Mouse (Mus musculus): ENCODE data around the gene Olfr1322.

Gene Olfr1322

DNA sequence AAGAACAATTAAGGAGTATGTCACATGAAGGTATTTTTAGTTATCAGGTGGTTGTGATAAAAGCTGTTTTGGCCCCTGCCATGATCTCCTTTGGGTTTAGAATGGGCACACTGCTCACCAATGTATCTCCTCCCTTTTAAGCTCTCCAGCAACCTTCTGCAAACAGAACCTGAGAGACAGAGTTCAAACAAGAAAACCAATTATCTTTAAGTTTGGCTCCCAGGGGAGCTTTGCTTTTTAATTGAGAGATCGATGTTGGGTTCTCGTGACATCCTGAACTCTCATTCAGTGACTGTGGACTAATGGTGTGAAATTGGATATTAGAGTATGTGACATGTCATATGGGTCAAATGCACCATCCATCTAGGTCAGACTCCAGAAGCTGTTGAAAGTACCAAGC lies at the start of gene Olfr1322:
Gene Olfr1322, minus strand, starts transcription at position 101 of the 400 bp plus-strand sequence.
- DNase-seq, result no peak

DNA sequence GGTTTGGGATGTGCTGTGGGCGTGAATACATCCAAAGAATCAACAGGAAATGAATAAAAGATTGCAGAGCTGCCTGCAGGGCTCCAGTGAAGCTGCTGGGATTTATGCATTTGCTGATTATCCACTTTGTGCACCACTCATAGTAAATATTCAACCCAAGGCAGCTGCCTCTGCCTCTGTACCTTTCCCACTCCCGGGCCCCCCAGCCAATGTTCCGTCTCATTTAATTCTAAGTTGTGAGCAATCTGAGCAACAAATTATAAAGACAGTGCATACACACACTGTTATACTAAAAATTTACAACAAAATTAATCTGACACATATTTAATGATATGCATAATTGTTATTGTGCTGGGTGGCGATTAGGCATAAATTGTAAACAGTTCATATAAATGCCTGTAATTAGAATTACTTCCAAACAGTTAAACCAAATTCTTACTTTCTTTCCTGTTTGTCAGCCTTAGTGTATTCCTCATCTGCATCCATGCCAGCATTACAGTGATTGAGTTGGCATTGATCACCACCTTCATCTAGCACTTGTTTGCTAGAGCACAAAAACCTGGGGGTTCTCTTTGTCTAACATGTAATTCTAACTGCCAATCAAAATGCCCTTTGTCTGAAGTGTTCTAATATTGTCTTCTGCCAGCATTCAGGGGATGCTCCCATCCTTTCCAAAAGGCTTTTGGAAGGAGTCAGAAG lies 13.5 kb downstream of the Olfr1322 start:
- no peak for DNase-seq
